Mouse (Mus musculus) right cerebral cortex, postnatal 25 days (tissue): Measurements from ENCODE around the gene Prl2a1.
"Not testable (repeated sequence)": the region's sequence is repeated elsewhere in the genome, so short reads cannot be mapped to it uniquely, and the experiment has no call there.

ENCODE experiments used
- DNase-seq: peaks from one replicate; pipeline ENCODE4 v3.0.0; 2022

Prl2a1 gene

GRCm38 (mm10) chr13:27801354-27801753 is at the start of gene Prl2a1:
Gene Prl2a1 (plus strand): TSS chr13:27801654.
- no peak for DNase-seq

DNA sequence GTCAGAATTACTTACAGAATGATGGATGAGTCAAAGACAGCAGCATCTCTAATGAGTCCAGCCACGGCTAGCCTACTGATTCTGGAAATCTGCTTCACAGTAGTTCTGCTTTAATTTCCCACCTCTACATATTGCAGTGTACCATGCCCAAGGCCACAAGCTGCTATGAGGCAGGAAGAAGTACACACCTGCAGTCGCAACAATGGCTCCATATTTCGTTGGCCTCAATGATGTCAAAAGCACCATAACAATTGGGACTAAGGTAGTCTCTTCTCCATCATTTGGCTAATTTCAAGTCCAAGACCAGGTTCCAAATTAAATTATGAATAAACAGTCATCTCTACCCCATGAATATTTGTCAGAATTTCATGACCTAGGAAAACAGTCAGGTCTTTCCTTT is 20.8 kb upstream of the Prl2a1 start, which contains the start of gene Prl7c1:
Gene Prl7c1 (minus strand): TSS at position 101 of the 400 bp plus-strand sequence.
- not testable (repeated sequence) for DNase-seq

DNA sequence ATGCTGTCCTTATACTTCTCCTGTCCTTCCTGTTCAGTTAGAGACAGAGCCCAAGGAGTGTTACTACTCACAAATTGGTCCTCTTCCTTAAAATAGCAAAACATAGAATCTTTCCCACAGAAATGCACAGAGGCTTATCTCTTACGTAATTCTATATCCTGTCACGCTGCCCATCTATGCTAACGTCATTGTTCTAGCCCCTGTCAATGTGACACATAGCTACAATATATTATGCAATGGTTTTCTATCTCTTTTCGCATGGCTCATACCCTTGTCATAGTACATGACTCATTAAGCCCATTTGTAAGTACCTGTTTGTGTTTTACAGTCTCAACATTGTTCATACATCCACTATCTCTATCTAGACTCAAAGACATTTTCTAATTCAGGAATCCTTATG is 2.2 kb upstream of the Prl2a1 start:
- no peak for DNase-seq

- no peak for DNase-seq
Measured at GRCm38 (mm10) chr13:27802765-27803164, 1.3 kb downstream of the Prl2a1 start.

- DNase-seq: no peak
Measured at GRCm38 (mm10) chr13:27849042-27849441, 47.6 kb downstream of the Prl2a1 start, which contains the start of gene Prl2c1. Gene Prl2c1 (plus strand): TSS chr13:27849342.
